Mouse (Mus musculus) intestine, embryonic 15.5 days (tissue): ENCODE results near the gene Myom1. TPM values are rescaled to one million over a fixed set of nuclear protein-coding genes. Genes with fewer than 3 reads are reported as not detected.

Source experiments
- ATAC-seq: fragments of 200-750 bp; cut with Nextera tagmentation; 2 replicates; pipeline ENCODE4 v1.8.0; 2017; ENCODE audit warnings: moderate TSS enrichment, moderate library complexity
- H3K27ac ChIP-seq: fragments of 300-500 bp; sonication (generic); 2 replicates; pipeline ENCODE4 v1.5.1; 2015; ENCODE audit warnings: mild to moderate bottlenecking, inconsistent platforms
- H3K27me3 ChIP-seq: fragments of 300-500 bp; sonication (generic); replicated peaks from 2 replicates; pipeline ENCODE4 v1.6.1; 2015; ENCODE audit warnings: inconsistent platforms
- H3K36me3 ChIP-seq: fragments of 300-500 bp; sonication (generic); 2 replicates; pipeline ENCODE4 v1.6.1; 2015; ENCODE audit warnings: inconsistent platforms
- H3K4me1 ChIP-seq: fragments of 300-500 bp; sonication (generic); replicated peaks from 2 replicates; pipeline ENCODE4 v1.6.1; 2015; ENCODE audit warnings: inconsistent platforms
- H3K4me2 ChIP-seq: fragments of 300-500 bp; sonication (generic); replicated peaks from 2 replicates; pipeline ENCODE4 v1.6.1; 2015; ENCODE audit warnings: mild to moderate bottlenecking, inconsistent platforms
- H3K4me3 ChIP-seq: fragments of 300-500 bp; sonication (generic); replicated peaks from 2 replicates; pipeline ENCODE4 v1.5.1; 2015; ENCODE audit warnings: inconsistent platforms
- H3K9ac ChIP-seq: fragments of 300-500 bp; sonication (generic); 2 replicates; pipeline ENCODE4 v1.6.1; 2015; ENCODE audit warnings: inconsistent platforms
- H3K9me3 ChIP-seq: fragments of 300-500 bp; sonication (generic); 2 replicates; pipeline ENCODE4 v1.6.1; 2016; ENCODE audit warnings: inconsistent platforms
- WGBS: fragments of 180-500 bp; shearing (Covaris S2); methylation state at CpG from one replicate; pipeline ENCODE4 v1.1.7; 2015; 5-methylcytosine and 5-hydroxymethylcytosine counted together
- polyA plus RNA-seq: library from polyadenylated mRNA; unstranded; fragments of >200 nt; fragmentation: Nextera tagmentation; extraction: Ambion mirVana; gene quantifications from 2 replicates; pipeline ENCODE4 v1.2.1, GENCODE M21; 2015

The Myom1 gene
- polyA plus RNA-seq, 1 experiment from 2014 or later, result 11.1 TPM

DNA sequence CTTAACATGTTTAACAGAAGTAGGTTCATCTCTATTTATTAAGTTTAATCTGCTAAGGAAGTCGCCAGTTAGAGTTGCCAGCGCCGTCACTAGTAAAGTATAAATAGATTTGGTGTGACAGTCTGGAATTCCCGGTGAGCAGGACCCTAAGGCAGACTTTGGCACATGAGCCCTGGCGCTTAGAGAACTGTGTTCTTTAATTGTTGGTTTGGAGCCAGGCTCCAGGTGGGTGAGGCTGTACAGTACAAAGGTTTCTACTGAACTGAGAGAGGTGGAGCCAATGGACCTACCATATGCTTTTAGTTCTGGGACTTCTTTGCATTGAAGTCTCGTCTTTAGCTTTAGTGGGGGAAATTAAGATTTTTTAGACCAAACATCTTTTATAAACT, 94.8 kb downstream of the Myom1 start:
- Histone ChIP-seq H3K9me3 (no peaks in the 10 kb centered on the region), H3K4me1 (0 out of 2 replicates have a peak, but pooled peaks cover 8% of the 10 kb centered on the region), H3K4me2 (no peak overlapping the region), H3K9ac (no peak overlapping the region), H3K36me3 (no peaks in the 10 kb centered on the region), H3K27me3 (no peaks in the 10 kb centered on the region), H3K4me3 (no peak overlapping the region), H3K27ac (no peak overlapping the region)
- ATAC-seq, result peak; percentile 85
- 74% methylated on average over 6 of the region's 6 CpGs for WGBS

DNA sequence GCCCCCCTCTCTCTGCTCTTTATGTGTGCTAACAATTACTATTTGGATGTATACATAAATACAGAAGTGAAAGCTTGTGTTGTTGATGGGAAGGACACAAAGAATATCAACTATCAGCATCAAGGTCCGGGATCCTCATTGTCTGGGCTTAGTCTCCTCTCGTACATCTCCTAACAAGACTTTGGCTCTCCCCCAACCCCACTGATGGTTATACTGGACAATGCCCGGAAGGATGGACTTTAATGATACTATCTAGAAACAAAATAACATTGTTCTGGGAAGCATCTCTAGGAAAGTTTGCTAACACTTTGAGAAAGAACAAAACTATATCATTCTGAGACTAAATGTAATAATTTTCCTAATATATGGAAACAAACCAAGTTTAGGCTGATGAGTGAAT, 96.2 kb downstream of the Myom1 start:
- Histone ChIP-seq H3K4me3 (no peak overlapping the region), H3K27me3 (no peaks in the 10 kb centered on the region), H3K9ac (no peak overlapping the region), H3K36me3 (no peaks in the 10 kb centered on the region), H3K27ac (no peak overlapping the region), H3K9me3 (no peaks in the 10 kb centered on the region), H3K4me2 (no peak overlapping the region), H3K4me1 (peaks cover 15% of the 10 kb centered on the region)
- ATAC-seq, result no peak
- 83% methylated on average over 3 of the region's 3 CpGs for WGBS

DNA sequence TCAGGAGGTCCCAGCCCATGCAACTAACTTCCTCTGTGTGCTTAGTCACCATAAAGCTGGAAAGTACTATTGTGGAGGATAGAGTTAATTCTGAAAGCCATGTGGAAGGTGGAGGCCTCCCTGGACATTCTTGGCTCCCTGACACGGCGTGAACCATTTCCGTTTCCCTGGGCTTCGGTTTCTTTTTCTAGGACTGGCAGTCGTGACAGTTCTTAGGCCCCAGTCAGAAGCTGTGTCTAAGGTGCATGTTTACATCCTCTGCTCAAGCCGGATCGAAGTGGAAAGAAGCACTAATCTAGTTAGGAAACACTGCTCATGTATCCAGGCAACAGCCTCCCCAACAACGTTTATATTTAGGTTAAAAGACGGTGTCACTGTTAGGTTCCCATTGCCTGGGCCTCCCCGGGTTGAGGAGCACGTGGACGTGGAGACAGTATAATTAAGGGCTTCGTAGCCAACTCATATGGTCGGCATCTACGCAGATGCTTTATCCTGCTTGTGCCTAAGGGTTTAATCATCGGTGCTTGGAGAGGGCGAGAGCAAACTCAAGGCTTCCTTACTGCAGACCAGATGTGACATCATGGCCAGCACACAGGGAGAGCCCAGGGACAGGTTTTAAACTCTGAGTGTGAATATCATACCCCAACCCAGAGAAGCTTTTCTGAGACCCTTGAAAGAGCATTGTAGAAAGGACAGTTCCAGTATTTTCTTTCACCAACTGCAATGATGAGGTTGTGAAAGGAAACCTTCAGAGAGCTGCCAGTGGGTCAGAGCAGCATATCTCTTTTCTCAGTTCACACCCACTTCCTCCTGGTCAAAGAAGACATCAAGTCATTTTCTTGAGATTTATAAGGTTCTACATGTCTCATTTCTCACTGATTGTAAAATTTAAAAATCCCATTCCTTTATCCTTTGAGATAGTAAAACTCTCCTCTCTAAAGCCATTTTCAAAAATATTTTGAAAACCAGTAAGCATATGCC, 100.4 kb downstream of the Myom1 start:
- Histone ChIP-seq H3K4me2 (no peak overlapping the region), H3K27ac (no peak overlapping the region), H3K27me3 (no peaks in the 10 kb centered on the region), H3K9me3 (no peaks in the 10 kb centered on the region), H3K9ac (no peak overlapping the region), H3K36me3 (no peaks in the 10 kb centered on the region), H3K4me3 (no peak overlapping the region), H3K4me1 (peaks cover 6% of the 10 kb centered on the region)
- peak; percentile 34; the same call in 1 of the 2 replicates for ATAC-seq
- 30% methylated on average over 17 of the region's 17 CpGs for WGBS

DNA sequence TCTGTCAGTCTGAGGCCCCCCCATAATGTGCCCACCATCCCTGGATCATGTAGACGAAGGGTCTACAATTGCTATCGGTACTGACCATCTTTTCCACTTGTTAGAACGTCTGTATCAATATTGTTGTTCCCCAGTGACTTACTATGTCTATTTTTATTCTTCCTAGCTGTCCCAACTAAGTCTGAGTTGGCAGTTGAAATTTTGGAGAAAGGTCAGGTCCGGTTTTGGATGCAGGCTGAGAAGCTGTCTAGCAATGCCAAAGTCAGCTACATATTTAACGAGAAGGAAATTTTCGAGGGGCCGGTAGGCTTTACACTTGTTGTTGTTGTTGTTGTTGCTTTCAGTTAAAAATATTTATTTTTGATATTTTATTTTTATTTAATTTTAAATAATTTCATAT, 102.9 kb downstream of the Myom1 start:
- Histone ChIP-seq H3K9me3 (no peaks in the 10 kb centered on the region), H3K4me1 (peaks cover 6% of the 10 kb centered on the region), H3K9ac (no peak overlapping the region), H3K4me3 (no peak overlapping the region), H3K27ac (no peak overlapping the region), H3K27me3 (no peaks in the 10 kb centered on the region), H3K4me2 (no peak overlapping the region), H3K36me3 (no peaks in the 10 kb centered on the region)
- ATAC-seq, result no peak
- 94% methylated on average over 7 of the region's 7 CpGs for WGBS

DNA sequence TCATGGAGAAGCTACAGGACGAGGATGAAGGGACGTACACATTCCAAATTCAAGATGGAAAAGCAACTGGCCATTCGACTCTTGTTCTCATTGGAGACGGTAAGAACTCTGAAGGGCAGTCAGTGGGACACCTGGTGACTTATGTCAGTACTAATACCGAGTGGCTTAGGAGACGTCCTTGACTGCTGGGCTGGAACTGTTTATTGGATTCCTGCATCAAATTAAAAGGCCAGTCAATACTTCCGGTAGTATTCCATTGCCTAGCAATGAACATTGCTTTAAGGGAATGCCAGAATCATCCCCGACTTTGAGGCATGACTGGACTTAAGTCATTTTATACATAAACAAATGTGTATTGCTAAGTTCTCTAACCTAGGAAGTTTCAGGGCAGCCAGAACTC, 103.8 kb downstream of the Myom1 start:
- no peak for ATAC-seq

DNA sequence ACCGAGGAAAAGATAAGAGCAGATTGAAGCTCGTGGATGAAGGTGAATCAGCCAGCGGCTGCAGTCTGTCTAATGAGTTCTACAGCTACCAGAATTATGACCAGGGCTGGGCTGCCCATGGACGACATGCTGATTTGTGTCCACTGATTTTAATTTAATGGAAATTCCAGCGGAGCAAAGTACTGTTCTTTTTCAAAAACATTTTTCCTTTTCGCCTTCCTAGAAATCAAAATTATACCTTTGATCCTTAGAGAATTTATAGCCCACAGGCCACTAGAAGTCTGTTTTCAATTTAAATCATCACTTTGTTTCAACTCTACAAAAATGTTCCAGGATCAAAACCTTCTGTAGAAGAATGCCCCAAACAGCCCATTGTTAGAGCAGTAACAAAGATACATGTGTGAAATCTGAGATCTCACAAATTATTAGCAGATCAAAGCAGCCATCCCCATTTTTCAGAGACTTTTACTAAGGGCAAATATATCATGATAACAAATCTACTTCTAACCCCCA, 108.4 kb downstream of the Myom1 start:
- WGBS, result 64% methylated on average over 6 of the region's 6 CpGs
- Histone ChIP-seq H3K27me3 (no peaks in the 10 kb centered on the region), H3K4me1 (no peaks in the 10 kb centered on the region), H3K4me2 (no peak overlapping the region), H3K9me3 (no peaks in the 10 kb centered on the region), H3K4me3 (no peak overlapping the region), H3K9ac (no peak overlapping the region), H3K27ac (no peak overlapping the region), H3K36me3 (no peaks in the 10 kb centered on the region)
- ATAC-seq, result no peak

More for the DNA sequence above, 103.8 kb downstream of the Myom1 start:
- Histone ChIP-seq H3K9me3 (no peaks in the 10 kb centered on the region), H3K9ac (no peak overlapping the region), H3K4me2 (no peak overlapping the region), H3K27ac (no peak overlapping the region), H3K4me3 (no peak overlapping the region), H3K36me3 (no peaks in the 10 kb centered on the region), H3K27me3 (no peaks in the 10 kb centered on the region), H3K4me1 (peaks cover 6% of the 10 kb centered on the region)
- WGBS, result 80% methylated on average over 8 of the region's 8 CpGs

DNA sequence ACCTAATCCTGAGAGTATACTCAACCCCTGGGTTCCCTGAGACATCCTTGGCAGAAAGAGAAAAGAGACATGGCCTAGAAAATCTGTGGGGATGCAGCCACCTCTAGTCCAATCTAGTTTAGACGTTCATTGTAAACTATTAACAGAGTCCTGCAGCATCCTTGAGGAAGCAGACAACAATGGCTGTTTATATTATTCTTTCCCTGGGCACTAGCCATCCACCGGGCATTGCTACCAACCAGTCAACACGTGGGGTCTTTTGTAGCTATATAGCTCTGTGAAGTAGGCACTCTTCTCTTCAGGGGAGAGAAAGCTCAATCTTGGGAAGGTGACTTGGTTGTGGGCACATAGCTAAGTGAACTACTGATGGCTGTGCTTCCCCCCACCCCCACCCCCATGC, 110.3 kb downstream of the Myom1 start:
- no peak overlapping the region for H3K4me3 ChIP-seq
- no peaks in the 10 kb centered on the region for H3K4me1 ChIP-seq
- H3K9me3 ChIP-seq, result no peaks in the 10 kb centered on the region
- ATAC-seq, result no peak
- H3K4me2 ChIP-seq, result no peak overlapping the region
- WGBS, result 65% methylated on average over 3 of the region's 3 CpGs
- no peak overlapping the region for H3K27ac ChIP-seq
- H3K36me3 ChIP-seq, result no peaks in the 10 kb centered on the region
- H3K9ac ChIP-seq, result no peak overlapping the region
- no peaks in the 10 kb centered on the region for H3K27me3 ChIP-seq

DNA sequence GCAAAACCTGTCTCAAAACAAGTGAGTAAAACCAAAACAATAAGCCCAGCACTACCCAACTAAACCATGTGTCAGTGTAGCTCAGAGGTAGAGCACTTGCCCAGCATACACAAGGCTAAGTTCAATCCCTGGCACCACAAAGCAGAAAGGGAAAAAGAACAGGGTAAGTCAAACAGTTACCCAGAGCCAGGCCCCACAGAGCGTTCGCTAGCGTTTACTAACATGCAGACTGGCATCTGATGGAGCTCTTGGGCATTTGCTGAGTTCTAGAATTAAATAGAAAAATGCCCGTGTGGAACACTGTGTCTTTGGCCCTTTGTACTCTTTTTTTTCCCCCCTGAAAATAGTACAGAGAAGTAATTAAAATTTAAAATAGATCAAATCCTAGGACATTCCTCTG, 111.8 kb downstream of the Myom1 start:
- ATAC-seq, result no peak
- Histone ChIP-seq H3K27me3 (no peaks in the 10 kb centered on the region), H3K36me3 (no peaks in the 10 kb centered on the region), H3K27ac (no peak overlapping the region), H3K4me2 (no peak overlapping the region), H3K4me1 (no peaks in the 10 kb centered on the region), H3K4me3 (no peak overlapping the region), H3K9me3 (no peaks in the 10 kb centered on the region), H3K9ac (no peak overlapping the region)
- 83% methylated on average over 4 of the region's 4 CpGs for WGBS

DNA sequence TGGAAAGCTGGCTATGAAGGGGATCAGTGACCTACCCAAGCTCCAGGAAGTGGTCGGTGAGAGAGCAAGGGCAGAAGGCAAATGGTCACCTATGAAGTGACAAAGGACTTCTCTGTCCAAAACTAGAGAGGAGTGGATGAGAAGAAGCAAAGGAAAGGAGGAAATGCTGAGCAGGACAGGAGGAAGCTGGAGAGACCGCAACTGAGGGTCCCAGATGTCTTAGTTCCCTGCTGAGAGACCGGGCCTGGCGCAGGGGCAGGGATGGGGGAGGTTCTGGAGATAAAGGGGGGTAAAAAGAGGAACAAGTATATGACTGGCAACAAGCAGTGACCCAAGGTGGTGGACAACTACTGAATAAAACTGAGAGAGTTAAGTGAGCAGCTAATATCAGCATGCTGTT, 115.5 kb downstream of the Myom1 start:
- ATAC-seq, result no peak

DNA sequence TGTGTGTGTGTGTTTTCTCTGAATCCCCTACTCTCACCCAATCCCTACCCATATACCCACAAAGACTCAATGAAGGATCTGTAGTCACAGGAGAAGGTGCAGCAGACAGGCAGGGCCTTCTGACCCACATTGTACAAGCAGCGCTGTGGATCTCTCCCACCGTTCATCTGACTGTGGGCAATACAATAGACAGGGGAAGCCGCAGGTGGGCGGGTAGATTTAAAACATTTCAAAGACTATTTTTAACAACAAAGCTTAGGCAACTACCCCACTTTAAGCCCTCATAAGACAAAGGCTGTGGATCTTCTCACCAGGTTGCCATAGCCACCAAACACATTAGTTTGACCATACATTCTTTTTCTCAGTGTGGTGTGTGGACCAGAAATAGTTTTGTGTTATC, 116.2 kb downstream of the Myom1 start:
- Histone ChIP-seq H3K9me3 (no peaks in the 10 kb centered on the region), H3K4me3 (no peak overlapping the region), H3K27me3 (no peaks in the 10 kb centered on the region), H3K4me2 (no peak overlapping the region), H3K36me3 (no peaks in the 10 kb centered on the region), H3K4me1 (no peaks in the 10 kb centered on the region), H3K9ac (no peak overlapping the region), H3K27ac (no peak overlapping the region)
- 73% methylated on average over 4 of the region's 4 CpGs for WGBS
- no peak for ATAC-seq

More for the DNA sequence above, 115.5 kb downstream of the Myom1 start:
- no peak overlapping the region for H3K4me2 ChIP-seq
- 83% methylated on average over 4 of the region's 4 CpGs for WGBS
- no peak overlapping the region for H3K4me3 ChIP-seq
- no peaks in the 10 kb centered on the region for H3K27me3 ChIP-seq
- H3K9me3 ChIP-seq, result no peaks in the 10 kb centered on the region
- no peaks in the 10 kb centered on the region for H3K36me3 ChIP-seq
- no peak overlapping the region for H3K9ac ChIP-seq
- no peak overlapping the region for H3K27ac ChIP-seq
- H3K4me1 ChIP-seq, result no peaks in the 10 kb centered on the region

DNA sequence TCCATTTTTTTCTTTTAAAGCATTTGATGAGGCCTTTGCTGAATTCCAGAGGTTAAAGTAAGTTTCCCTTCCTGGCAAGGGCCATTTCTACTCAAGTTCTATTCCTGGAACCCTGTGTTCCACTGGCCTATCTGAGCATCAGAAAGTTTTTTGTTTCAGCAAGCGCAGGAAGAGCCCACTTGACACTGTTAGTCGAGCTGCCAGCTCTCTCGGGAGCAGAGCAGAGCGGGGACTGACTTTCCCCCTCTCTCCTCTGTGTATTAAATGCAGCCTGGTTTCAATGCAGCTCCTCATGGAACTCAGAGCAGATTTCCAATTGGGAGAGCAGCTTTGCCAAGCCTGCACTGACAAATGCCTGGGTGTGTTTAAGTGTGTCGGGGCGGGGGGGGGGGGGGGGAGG, 118.2 kb downstream of the Myom1 start:
- H3K4me3 ChIP-seq, result no peak overlapping the region
- no peaks in the 10 kb centered on the region for H3K36me3 ChIP-seq
- no peak overlapping the region for H3K9ac ChIP-seq
- H3K27ac ChIP-seq, result no peak overlapping the region
- no peak overlapping the region for H3K4me2 ChIP-seq
- WGBS, result 26% methylated on average over 5 of the region's 6 CpGs
- H3K27me3 ChIP-seq, result no peaks in the 10 kb centered on the region
- H3K4me1 ChIP-seq, result 0 out of 2 replicates have a peak, but pooled peaks cover 8% of the 10 kb centered on the region
- ATAC-seq, result peak; percentile 67
- H3K9me3 ChIP-seq, result no peaks in the 10 kb centered on the region

DNA sequence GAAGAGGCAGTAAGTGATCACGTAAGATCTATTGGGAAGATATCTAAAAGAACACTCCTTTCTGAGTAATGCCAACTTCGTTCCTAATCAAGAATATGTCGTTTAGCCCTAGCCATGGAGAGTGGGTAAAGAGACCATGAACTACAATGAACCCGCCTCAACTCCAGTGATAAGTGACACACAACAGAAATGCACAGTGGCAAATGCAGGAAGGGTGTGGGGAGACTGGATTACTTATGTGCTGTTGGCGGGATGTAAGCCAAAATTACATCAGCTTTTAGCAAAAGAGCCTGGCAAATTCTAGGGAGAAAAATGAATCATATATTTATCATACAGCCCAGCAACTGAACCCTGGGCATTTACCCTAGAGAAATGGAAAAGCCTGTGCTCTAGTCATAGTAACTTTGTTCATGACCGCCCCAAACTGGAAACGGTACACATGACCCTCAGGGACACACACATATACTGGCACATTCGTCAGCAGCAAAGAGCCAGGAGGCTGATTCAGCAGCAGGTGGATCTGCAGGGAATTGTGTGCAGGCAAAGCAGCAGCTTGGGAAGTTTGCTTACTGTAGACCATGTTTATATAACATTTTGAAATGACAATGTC, 121.7 kb downstream of the Myom1 start:
- Histone ChIP-seq H3K9ac (no peak overlapping the region), H3K9me3 (no peaks in the 10 kb centered on the region), H3K27ac (no peak overlapping the region), H3K4me3 (no peak overlapping the region), H3K36me3 (no peaks in the 10 kb centered on the region), H3K4me1 (0 out of 2 replicates have a peak, but pooled peaks cover 8% of the 10 kb centered on the region), H3K4me2 (no peak overlapping the region), H3K27me3 (no peaks in the 10 kb centered on the region)
- WGBS, result 81% methylated on average over 8 of the region's 8 CpGs
- no peak for ATAC-seq
